Mouse (Mus musculus): ENCODE data around the gene Efnb3.

DNA sequence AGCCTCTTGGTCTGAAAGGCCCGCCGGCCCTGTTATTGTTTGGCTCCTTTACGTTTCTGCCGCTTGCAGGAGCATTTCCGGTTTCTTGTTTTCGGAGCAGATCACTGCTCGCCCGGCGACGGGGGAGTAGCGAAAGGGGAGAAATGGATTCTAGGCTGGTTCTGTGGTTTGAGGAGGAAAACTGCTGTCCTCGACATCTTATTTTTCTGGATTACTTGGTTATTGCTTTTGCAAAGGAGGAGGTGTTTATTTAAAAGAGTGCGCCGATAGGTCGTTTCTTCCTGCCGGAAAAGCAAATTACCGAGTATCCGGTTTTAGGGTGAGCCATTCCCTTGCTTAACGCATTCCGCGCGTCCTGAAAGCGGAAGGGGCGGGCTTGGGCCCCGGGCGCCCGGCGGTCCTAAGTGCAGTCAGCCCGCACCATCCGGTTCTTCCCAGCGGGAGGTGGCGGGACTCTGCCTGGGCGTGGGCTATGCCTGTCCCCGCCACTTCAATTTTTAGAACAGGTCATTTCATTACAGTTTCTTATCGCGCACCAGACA is 21.2 kb upstream of the Efnb3 start:
- TF ChIP-seq EP300 (IDR thresholded peaks at IDR 0.05; ENCODE audit: insufficient read depth, low read depth, low read length) (peak; percentile 78), CTCF (IDR thresholded peaks at IDR 0.05; ENCODE audit: low read depth, low read length) (no peak), POLR2A (IDR thresholded peaks at IDR 0.05; ENCODE audit: insufficient read depth, low read length) (no peak)

Data from ES-Bruce4 (cell line).